Mouse (Mus musculus): Measurements from ENCODE around the gene Fpr3. TPM values are rescaled to one million over a fixed set of nuclear protein-coding genes. Genes with fewer than 3 reads are reported as not detected.

Fpr3 gene
- total and polyA plus RNA-seq, 3 experiments = not detected

GRCm38 (mm10) chr17:17837919-17838701, 49.5 kb upstream of the Fpr3 start (continued):
- peak; percentile 74 for TF ChIP-seq ZMIZ1 (IDR thresholded peaks at IDR 0.05; ENCODE audit: low read depth, low read length)
- peak; percentile 82 for TF ChIP-seq NELFE (IDR thresholded peaks at IDR 0.05; ENCODE audit: low read depth, low read length)
- TF ChIP-seq RCOR1 (IDR thresholded peaks at IDR 0.05; ENCODE audit: low read depth, low read length) = peak; percentile 47; the same call in 1 of the 2 replicates
- peak; percentile 48 to 90; a peak in 3 of 4 replicates for TF ChIP-seq POLR2A (IDR thresholded peaks at IDR 0.05; ENCODE audit: control insufficient read depth in 1 of 2, insufficient read depth in 1 of 2, low read depth in 1 of 2, low read length in 2 of 2, poor library complexity in 1 of 2)

- Histone ChIP-seq H3K9ac (ENCODE audit: control insufficient read depth, low read depth, low read length, poor library complexity, severe bottlenecking) (no peak overlapping the region; the same call in 1 of the 2 replicates), H3K79me2 (ENCODE audit: control insufficient read depth, insufficient read depth, low read length, poor library complexity) (peaks cover 6% of the 10 kb centered on the region), H3K27ac (ENCODE audit: control insufficient read depth, low read depth, low read length) (no peak overlapping the region), H3K36me3 (ENCODE audit: control insufficient read depth in 1 of 2, insufficient read depth in 2 of 2, low read length in 2 of 2) (peaks cover 0 to 7% of the 10 kb centered on the region in 2 experiments; a peak in 2 of 4 replicates), H3K4me3 (ENCODE audit: control insufficient read depth in 1 of 2, insufficient read depth in 1 of 2, low read depth in 2 of 2, low read length in 2 of 2) (peak overlapping the region in 1 of 2 experiments; percentile 87; a peak in 3 of 4 replicates), H3K27me3 (ENCODE audit: control insufficient read depth in 1 of 2, insufficient read depth in 2 of 2, low read length in 2 of 2) (no peaks in the 10 kb centered on the region), H3K4me1 (ENCODE audit: control insufficient read depth in 1 of 2, insufficient read depth in 2 of 2, low read length in 2 of 2) (0 out of 4 replicates have a peak, but pooled peaks cover 0 to 4% of the 10 kb centered on the region in 2 experiments), H3K9me3 (replicated peaks; ENCODE audit: insufficient read depth, low read length) (no peaks in the 10 kb centered on the region)
- DNase-seq (ENCODE audit: low read depth, low spot score) = peak; percentile 57
- TF ChIP-seq TCF12 (IDR thresholded peaks at IDR 0.05; ENCODE audit: low read depth, low read length) (no peak), KAT2A (conservative IDR thresholded peaks at IDR 0.05; ENCODE audit: low read depth, low read length) (no peak)
Observed at GRCm38 (mm10) chr17:17839276-17839675, 48.4 kb upstream of the Fpr3 start.

GRCm38 (mm10) chr17:17840796-17841195, 46.9 kb upstream of the Fpr3 start:
- no peak for TF ChIP-seq RAD21 (IDR thresholded peaks at IDR 0.05; ENCODE audit: low read depth, low read length)
- TF ChIP-seq USF2 (IDR thresholded peaks at IDR 0.05; ENCODE audit: borderline replicate concordance in 1 of 2, insufficient read depth in 1 of 2, low read depth in 1 of 2, low read length in 2 of 2) = no peak
- TF ChIP-seq POLR2AphosphoS5 (IDR thresholded peaks at IDR 0.05; ENCODE audit: borderline replicate concordance, low read depth, low read length) = no peak
- no peak for TF ChIP-seq JUND (IDR thresholded peaks at IDR 0.05; ENCODE audit: low read depth, low read length)
- no peak for TF ChIP-seq ZNF384 (IDR thresholded peaks at IDR 0.05; ENCODE audit: low read depth, low read length)
- TF ChIP-seq MEF2A (IDR thresholded peaks at IDR 0.05; ENCODE audit: extremely low read depth, insufficient replicate concordance, low read depth, low read length, poor library complexity, severe bottlenecking) = no peak
- no peak for TF ChIP-seq BHLHE40 (IDR thresholded peaks at IDR 0.05; ENCODE audit: borderline replicate concordance, low read depth, low read length)
- no peak for TF ChIP-seq NELFE (IDR thresholded peaks at IDR 0.05; ENCODE audit: low read depth, low read length)
- TF ChIP-seq MYB (IDR thresholded peaks at IDR 0.05; ENCODE audit: low read depth, low read length) = no peak
- H3K36me3 ChIP-seq (ENCODE audit: control insufficient read depth in 1 of 2, insufficient read depth in 2 of 2, low read length in 2 of 2) = peaks cover 0 to 7% of the 10 kb centered on the region in 2 experiments; a peak in 2 of 4 replicates
- H3K79me2 ChIP-seq (ENCODE audit: control insufficient read depth, insufficient read depth, low read length, poor library complexity) = peaks cover 6% of the 10 kb centered on the region
- H3K9ac ChIP-seq (ENCODE audit: control insufficient read depth, low read depth, low read length, poor library complexity, severe bottlenecking) = no peak overlapping the region
- H3K4me3 ChIP-seq (ENCODE audit: control insufficient read depth in 1 of 2, insufficient read depth in 1 of 2, low read depth in 2 of 2, low read length in 2 of 2) = no peak overlapping the region
- H3K9me3 ChIP-seq (replicated peaks; ENCODE audit: insufficient read depth, low read length) = no peaks in the 10 kb centered on the region
- no peak overlapping the region for H3K27ac ChIP-seq (ENCODE audit: control insufficient read depth, low read depth, low read length)
- DNase-seq (ENCODE audit: low read depth, low spot score) = no peak
- H3K27me3 ChIP-seq (ENCODE audit: control insufficient read depth in 1 of 2, insufficient read depth in 2 of 2, low read length in 2 of 2) = no peaks in the 10 kb centered on the region
- 0 out of 4 replicates have a peak, but pooled peaks cover 0 to 4% of the 10 kb centered on the region in 2 experiments for H3K4me1 ChIP-seq (ENCODE audit: control insufficient read depth in 1 of 2, insufficient read depth in 2 of 2, low read length in 2 of 2)

Data from MEL (cell line).